Mouse (Mus musculus) c-Kit-negative CD71-positive TER-119-positive erythroid progenitor cells, embryonic 14.5 days (primary cell): ENCODE measurements around the gene Cdh6.

Experiments
- DNase-seq: peaks from one replicate; pipeline ENCODE4 v3.0.0-alpha.2; 2013; ENCODE audit warnings: low read depth, low spot score

The Cdh6 gene

GRCm38 (mm10) chr15:13063633-13064032 lies 109.8 kb downstream of the Cdh6 start:
- DNase-seq: no peak

GRCm38 (mm10) chr15:13057728-13058127 lies 115.7 kb downstream of the Cdh6 start:
- no peak for DNase-seq

- no peak for DNase-seq
Measured at GRCm38 (mm10) chr15:13057302-13057701, 116.2 kb downstream of the Cdh6 start.

GRCm38 (mm10) chr15:13047910-13048309 lies 125.6 kb downstream of the Cdh6 start:
- DNase-seq: no peak

GRCm38 (mm10) chr15:13034436-13034835 lies 139.0 kb downstream of the Cdh6 start:
- DNase-seq: no peak

GRCm38 (mm10) chr15:13030641-13031040 lies 142.8 kb downstream of the Cdh6 start:
- DNase-seq: no peak

- DNase-seq: no peak
Measured at GRCm38 (mm10) chr15:13027513-13027912, 146.0 kb downstream of the Cdh6 start.

- DNase-seq: no peak
Measured at GRCm38 (mm10) chr15:13016756-13017357, 156.6 kb downstream of the Cdh6 start.

- DNase-seq: no peak
Measured at GRCm38 (mm10) chr15:13008803-13009202, 164.7 kb downstream of the Cdh6 start.

- no peak for DNase-seq
Measured at GRCm38 (mm10) chr15:13005934-13006333, 167.5 kb downstream of the Cdh6 start.

GRCm38 (mm10) chr15:13001549-13001948 lies 171.9 kb downstream of the Cdh6 start:
- no peak for DNase-seq

- DNase-seq: no peak
Measured at GRCm38 (mm10) chr15:12994563-12995359, 178.7 kb downstream of the Cdh6 start.
